Comparison of ENCODE assay signal across 8 mouse cellular contexts in the genomic region with DNA sequence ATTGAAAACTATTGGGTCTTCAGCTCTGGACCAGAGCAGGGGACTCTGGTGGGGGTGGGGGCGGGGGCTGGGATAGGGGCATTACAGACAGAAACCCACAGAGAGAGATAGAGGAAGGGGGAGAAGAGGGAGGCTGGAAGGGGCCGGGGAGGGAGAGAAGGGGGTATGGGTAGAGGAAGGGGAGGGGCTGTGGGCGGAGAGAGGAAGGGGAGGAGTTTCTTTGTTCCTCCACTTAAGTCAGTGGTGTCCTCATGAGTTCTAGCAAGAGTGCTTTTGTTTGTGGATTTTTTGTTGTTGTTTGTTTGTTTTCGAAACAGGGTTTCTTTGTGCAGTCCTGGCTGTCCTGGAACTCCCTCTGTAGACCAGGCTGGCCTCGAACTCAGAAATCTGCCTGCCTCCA. TPM values are rescaled to one million over a fixed set of nuclear protein-coding genes. Genes with fewer than 3 reads are reported as not detected.
A peak's percentile ranks its signal among the peaks of the same experiment; 100 is the strongest.
DNase-seq lines count a peak whose midpoint lies in the region; ATAC-seq and TF ChIP-seq lines count a peak whose summit lies in the region.

No protein-coding gene starts in this region.

- peak overlapping the region; percentile 64 for H3K4me2 ChIP-seq in heart, embryonic 11.5 days
- H3K4me2 ChIP-seq in intestine, postnatal 0 days (replicated peaks; ENCODE audit: low read depth): peak overlapping the region; percentile 52
- peak overlapping the region; percentile 38 for H3K4me2 ChIP-seq in midbrain, embryonic 14.5 days (ENCODE audit: low read length)

- H3K27ac ChIP-seq in heart, embryonic 11.5 days (ENCODE audit: low read depth, low read length): no peak overlapping the region
- peak overlapping the region; percentile 60 for H3K27ac ChIP-seq in embryonic facial prominence, embryonic 10.5 days (replicated peaks)
- no peak overlapping the region for H3K27ac ChIP-seq in intestine, postnatal 0 days (ENCODE audit: low read depth, low read length)
- H3K27ac ChIP-seq in midbrain, embryonic 14.5 days (replicated peaks; ENCODE audit: low read depth, low read length): no peak overlapping the region

- no peaks in the 10 kb centered on the region; the same call in 1 of the 2 replicates for H3K9me3 ChIP-seq in heart, embryonic 11.5 days (replicated peaks; ENCODE audit: control insufficient read depth, low read length)
- no peaks in the 10 kb centered on the region; the same call in 1 of the 2 replicates for H3K9me3 ChIP-seq in embryonic facial prominence, embryonic 10.5 days
- H3K9me3 ChIP-seq in intestine, postnatal 0 days (ENCODE audit: control insufficient read depth): no peaks in the 10 kb centered on the region
- H3K9me3 ChIP-seq in midbrain, embryonic 14.5 days (ENCODE audit: control insufficient read depth, low read length): 0 out of 2 replicates have a peak, but pooled peaks cover 3% of the 10 kb centered on the region

- H3K27me3 ChIP-seq in heart, embryonic 11.5 days (ENCODE audit: control insufficient read depth, insufficient read depth, low read length): no peaks in the 10 kb centered on the region; the same call in 1 of the 2 replicates
- H3K27me3 ChIP-seq in embryonic facial prominence, embryonic 10.5 days (replicated peaks; ENCODE audit: low read depth, poor library complexity, severe bottlenecking): peaks cover under 1% of the 10 kb centered on the region; the same call in 1 of the 2 replicates
- H3K27me3 ChIP-seq in intestine, postnatal 0 days (replicated peaks; ENCODE audit: control insufficient read depth, insufficient read depth, low read length): no peaks in the 10 kb centered on the region
- H3K27me3 ChIP-seq in midbrain, embryonic 14.5 days (ENCODE audit: control insufficient read depth, insufficient read depth, low read length): no peaks in the 10 kb centered on the region

- no peak for TF ChIP-seq CTCF in intestine, postnatal 0 days (IDR thresholded peaks at IDR 0.05; ENCODE audit: low read depth)

- DNase-seq in heart, postnatal 36 days: no peak
- DNase-seq in embryonic facial prominence, embryonic 10.5 days (ENCODE audit: low spot score): peak; percentile 52
- peak; percentile 24 for DNase-seq in midbrain, embryonic 14.5 days
- peak; percentile 18 for DNase-seq in yolk sac, embryonic 10.5 days (ENCODE audit: low spot score)
- DNase-seq in cerebellum, postnatal 14 days: no peak

- peak overlapping the region; percentile 65 for H3K9ac ChIP-seq in heart, embryonic 11.5 days (ENCODE audit: low read depth, low read length)
- H3K9ac ChIP-seq in intestine, postnatal 0 days (ENCODE audit: low read depth, low read length): no peak overlapping the region
- no peak overlapping the region for H3K9ac ChIP-seq in midbrain, embryonic 14.5 days (replicated peaks; ENCODE audit: low read length)

- H3K4me3 ChIP-seq in heart, embryonic 11.5 days (ENCODE audit: low read depth, low read length): peak overlapping the region; percentile 38
- H3K4me3 ChIP-seq in embryonic facial prominence, embryonic 10.5 days: peak overlapping the region; percentile 47
- no peak overlapping the region for H3K4me3 ChIP-seq in intestine, postnatal 0 days (ENCODE audit: low read depth, low read length)
- H3K4me3 ChIP-seq in midbrain, embryonic 14.5 days (replicated peaks; ENCODE audit: low read depth, low read length): peak overlapping the region; percentile 8; the same call in 1 of the 2 replicates

- no peaks in the 10 kb centered on the region for H3K36me3 ChIP-seq in heart, embryonic 11.5 days (ENCODE audit: control insufficient read depth, insufficient read depth, low read length)
- no peaks in the 10 kb centered on the region for H3K36me3 ChIP-seq in embryonic facial prominence, embryonic 10.5 days (replicated peaks)
- H3K36me3 ChIP-seq in intestine, postnatal 0 days (ENCODE audit: control insufficient read depth, insufficient read depth): no peaks in the 10 kb centered on the region
- H3K36me3 ChIP-seq in midbrain, embryonic 14.5 days (ENCODE audit: control insufficient read depth, insufficient read depth, low read length): no peaks in the 10 kb centered on the region

- intact Hi-C loops in heart, postnatal 36 days (cut with DNase I): no loop called here

- 36% methylated on average over 5 of the region's 5 CpGs for WGBS in heart, embryonic 11.5 days (ENCODE audit: insufficient replicate concordance)
- 49% methylated on average over 5 of the region's 5 CpGs for WGBS in embryonic facial prominence, embryonic 10.5 days
- WGBS in intestine, postnatal 0 days: 46% methylated on average over 5 of the region's 5 CpGs
- 48% methylated on average over 5 of the region's 5 CpGs for WGBS in midbrain, embryonic 14.5 days

- ATAC-seq in heart, embryonic 11.5 days (replicated peaks; ENCODE audit: insufficient number of reproducible peaks, low FRiP score, low TSS enrichment): 0 out of 2 replicates have a peak, but pooled peaks have one; percentile 16
- no peak for ATAC-seq in intestine, postnatal 0 days
- ATAC-seq in midbrain, embryonic 14.5 days (ENCODE audit: low FRiP score, low TSS enrichment): no peak
- no peak for ATAC-seq in cerebellum, adult (ENCODE audit: insufficient number of reproducible peaks, low FRiP score, low TSS enrichment)

- H3K4me1 ChIP-seq in heart, embryonic 11.5 days (ENCODE audit: control insufficient read depth, insufficient read depth, low read length): no peaks in the 10 kb centered on the region
- H3K4me1 ChIP-seq in embryonic facial prominence, embryonic 10.5 days: peaks cover 22% of the 10 kb centered on the region
- no peaks in the 10 kb centered on the region for H3K4me1 ChIP-seq in intestine, postnatal 0 days (replicated peaks; ENCODE audit: control insufficient read depth, insufficient read depth, low read length)
- no peaks in the 10 kb centered on the region for H3K4me1 ChIP-seq in midbrain, embryonic 14.5 days (ENCODE audit: control insufficient read depth, insufficient read depth, low read length)

RNA-seq across cellular contexts. Expression of a gene that starts 35.1 kb away (rescaled TPM):
- polyA plus RNA-seq in heart, embryonic 11.5 days (2014; fragmentation: Nextera tagmentation; extraction: Ambion mirVana): 0.13 TPM in 1 of 2 replicates, not detected in the other
- total RNA-seq in heart, postnatal 36 days (2021): not detected
- not detected in 2 replicates for polyA plus RNA-seq in embryonic facial prominence, embryonic 10.5 days (2016; fragmentation: Nextera tagmentation; extraction: Ambion mirVana)
- 2.3 and 2.4 TPM in 2 replicates for polyA plus RNA-seq in intestine, postnatal 0 days (2015; fragmentation: Nextera tagmentation; extraction: Ambion mirVana)
- not detected in 2 replicates for polyA plus RNA-seq in midbrain, embryonic 14.5 days (2014; fragmentation: Nextera tagmentation; extraction: Ambion mirVana)

Comparison
In these comparisons a context has a peak if more than half of its experiments do, and no peak if none do; other contexts are left out.
1. DNase-seq: peak in embryonic facial prominence, embryonic 10.5 days (single experiment), midbrain, embryonic 14.5 days (single experiment) and yolk sac, embryonic 10.5 days (single experiment); none in heart, postnatal 36 days (0 of 2) and cerebellum, postnatal 14 days (0 of 2).
2. Peak in every context shown above with its lines, with median percentiles within 50 percentile points of each other: H3K4me2 ChIP-seq.